Comparison of ENCODE assay signal across 16 mouse cellular contexts in genomic region chr2:107519761-107520160, GRCm38 (mm10).
A peak's percentile ranks its signal among the peaks of the same experiment; 100 is the strongest.
DNase-seq lines count a peak whose midpoint lies in the region; ATAC-seq and TF ChIP-seq lines count a peak whose summit lies in the region.
"Had no signal": no experiment of that assay in that cellular context is flagged by ENCODE, and none has a peak within 500 bp of the region (broad histone marks: within the 10 kb centered on the region; RNA-seq: fewer than 3 reads in every experiment).

No protein-coding gene starts in this region.

- no peak overlapping the region for H3K9ac ChIP-seq in heart, embryonic 15.5 days
- H3K9ac ChIP-seq: embryonic facial prominence, embryonic 15.5 days; hindbrain, embryonic 12.5 days; kidney, embryonic 15.5 days; liver, embryonic 12.5 days had no signal

- WGBS in heart, embryonic 15.5 days, result 52% methylated on average over 4 of the region's 4 CpGs
- 19% methylated on average over 4 of the region's 4 CpGs for WGBS in olfactory bulb, adult 2 months

- no peak for ATAC-seq in heart, embryonic 15.5 days (replicated peaks; ENCODE audit: insufficient number of reproducible peaks, insufficient read depth, low FRiP score, low read depth)
- ATAC-seq: liver, embryonic 12.5 days had no signal

- H3K4me1 ChIP-seq in heart, embryonic 15.5 days (replicated peaks), result peaks cover 11% of the 10 kb centered on the region
- H3K4me1 ChIP-seq in olfactory bulb, adult 2 months (ENCODE audit: control insufficient read depth, insufficient read depth, low read length), result peaks cover 6% of the 10 kb centered on the region
- H3K4me1 ChIP-seq: embryonic facial prominence, embryonic 15.5 days; hindbrain, embryonic 12.5 days; kidney, embryonic 15.5 days; liver, embryonic 12.5 days had no signal

- peak overlapping the region; percentile 45 for H3K27ac ChIP-seq in heart, embryonic 15.5 days
- peak overlapping the region; percentile 99 for H3K27ac ChIP-seq in olfactory bulb, adult 2 months (ENCODE audit: insufficient read depth, low read depth, low read length)
- H3K27ac ChIP-seq: embryonic facial prominence, embryonic 15.5 days; hindbrain, embryonic 12.5 days; kidney, embryonic 15.5 days; liver, embryonic 12.5 days had no signal

- H3K36me3 ChIP-seq in heart, embryonic 15.5 days, result no peaks in the 10 kb centered on the region
- H3K36me3 ChIP-seq: embryonic facial prominence, embryonic 15.5 days; hindbrain, embryonic 12.5 days; kidney, embryonic 15.5 days; liver, embryonic 12.5 days had no signal

- intact Hi-C loops in heart, postnatal 14 days (cut with DNase I), result no loop called here

- TF ChIP-seq POLR2A in brain, embryonic 14.5 days (IDR thresholded peaks at IDR 0.05; ENCODE audit: borderline replicate concordance, extremely low read depth, insufficient read depth, insufficient read length, poor library complexity, severe bottlenecking), result no peak
- no peak for TF ChIP-seq POLR2A in olfactory bulb, adult 2 months (IDR thresholded peaks at IDR 0.05; ENCODE audit: insufficient read depth, low read depth, low read length)

- H3K4me2 ChIP-seq in heart, embryonic 15.5 days, result no peak overlapping the region
- H3K4me2 ChIP-seq: embryonic facial prominence, embryonic 15.5 days; hindbrain, embryonic 12.5 days; kidney, embryonic 15.5 days; liver, embryonic 12.5 days had no signal

- H3K4me3 ChIP-seq in heart, embryonic 15.5 days, result no peak overlapping the region
- no peak overlapping the region for H3K4me3 ChIP-seq in olfactory bulb, adult 2 months (ENCODE audit: insufficient read depth, low read depth, low read length)
- H3K4me3 ChIP-seq: embryonic facial prominence, embryonic 15.5 days; hindbrain, embryonic 12.5 days; kidney, embryonic 15.5 days; liver, embryonic 12.5 days had no signal

- H3K9me3 ChIP-seq in heart, embryonic 15.5 days (replicated peaks), result no peaks in the 10 kb centered on the region
- H3K9me3 ChIP-seq: embryonic facial prominence, embryonic 15.5 days; hindbrain, embryonic 12.5 days; kidney, embryonic 15.5 days; liver, embryonic 12.5 days had no signal

- H3K27me3 ChIP-seq in heart, embryonic 15.5 days, result no peaks in the 10 kb centered on the region
- H3K27me3 ChIP-seq: embryonic facial prominence, embryonic 15.5 days; hindbrain, embryonic 12.5 days; kidney, embryonic 15.5 days; liver, embryonic 12.5 days had no signal

- no peak for DNase-seq in heart, postnatal 14 days
- peak; percentile 15 for DNase-seq in brain, embryonic 14.5 days (ENCODE audit: low read depth)
- DNase-seq in layer of hippocampus, adult 9-10 months (ENCODE audit: low spot score), result peak; percentile 40
- no peak for DNase-seq in liver
- no peak for DNase-seq in adrenal gland, postnatal 4 days (ENCODE audit: low spot score in 2 of 2)
- no peak for DNase-seq in lung, postnatal 25 days (ENCODE audit: low spot score)
- DNase-seq: adrenal gland, postnatal 25 days; cerebellum, adult 9-11 months; gastrocnemius, postnatal 10 days; thymus, postnatal 36 days had no signal

- no peak for TF ChIP-seq CTCF in brain, embryonic 14.5 days (IDR thresholded peaks at IDR 0.05; ENCODE audit: borderline replicate concordance, extremely low read depth, insufficient read depth, insufficient read length)
- no peak for TF ChIP-seq CTCF in olfactory bulb, adult 2 months (IDR thresholded peaks at IDR 0.05; ENCODE audit: insufficient read depth, low read depth, low read length)

Comparison
In these comparisons a context has a peak if more than half of its experiments do, and no peak if none do; other contexts are left out.
1. DNase-seq: peak in brain, embryonic 14.5 days (single experiment) and layer of hippocampus, adult 9-10 months (single experiment); none in heart, postnatal 14 days (0 of 2), liver (single experiment), adrenal gland, postnatal 4 days (0 of 2) and lung, postnatal 25 days (single experiment).